Mouse (Mus musculus) heart, adult 11 months (tissue): ENCODE results near the gene Spem1.
A peak's percentile ranks its signal among the peaks of the same experiment; 100 is the strongest.

Source experiments
- DNase-seq: peaks from one replicate; pipeline ENCODE4 v3.0.0; 2022

Gene Spem1

DNA sequence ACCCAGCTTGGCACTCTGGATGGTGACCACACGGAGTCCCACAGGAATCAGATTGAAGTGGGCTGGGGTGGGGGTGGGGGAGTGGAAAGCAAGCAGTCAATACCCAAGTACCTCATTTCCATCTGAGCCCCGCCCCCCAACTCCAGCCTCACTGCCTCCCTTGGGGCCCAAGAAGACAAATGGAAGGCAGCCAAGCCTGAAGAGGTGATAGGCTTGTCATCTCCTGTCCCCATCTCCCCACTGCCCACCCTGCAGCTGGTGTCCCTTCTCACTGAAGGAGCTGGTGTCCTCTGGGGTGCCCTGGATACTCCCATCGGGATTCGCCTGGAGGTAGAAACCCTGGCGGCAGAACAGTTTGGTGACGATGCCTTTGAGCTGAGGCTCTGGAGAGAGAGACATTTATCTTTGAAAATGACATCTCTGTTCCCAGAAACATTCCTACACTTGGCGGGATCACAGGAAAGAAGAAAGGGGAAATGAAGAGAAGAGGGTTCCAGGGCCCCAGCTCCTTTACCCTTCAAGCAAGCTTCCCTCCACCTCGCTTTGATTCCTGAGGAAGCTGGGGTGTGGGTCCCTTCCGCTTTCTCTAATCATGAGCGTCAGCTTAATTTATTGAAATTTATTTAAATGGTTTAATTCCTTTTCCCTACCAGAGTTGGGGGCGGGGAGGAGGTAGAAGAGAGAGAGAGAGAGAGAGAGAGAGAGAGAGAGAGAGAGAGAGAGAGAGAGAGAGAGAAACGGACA lies 22.4 kb downstream of the Spem1 start:
- peak; percentile 94 for DNase-seq

DNA sequence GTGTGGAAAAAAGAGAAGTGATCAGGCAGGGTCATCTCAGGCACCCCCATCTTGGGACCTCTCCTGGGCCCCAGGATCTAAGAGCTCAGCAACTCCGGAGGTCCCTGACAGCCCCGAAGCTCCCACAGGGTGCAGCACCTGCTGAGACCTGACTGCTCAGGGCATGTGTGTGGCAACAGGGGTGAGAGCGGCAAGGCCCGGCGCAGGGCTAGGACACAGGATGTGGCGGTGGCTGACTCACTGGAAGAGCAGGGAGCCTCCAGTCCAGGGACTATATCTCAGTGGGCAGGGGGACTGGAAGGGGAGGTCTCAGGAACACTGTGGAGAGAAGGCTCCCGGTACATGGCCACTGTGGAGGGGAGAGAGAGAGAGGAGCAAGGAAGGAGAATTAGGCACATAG lies 24.1 kb downstream of the Spem1 start:
- DNase-seq: peak; percentile 90

DNA sequence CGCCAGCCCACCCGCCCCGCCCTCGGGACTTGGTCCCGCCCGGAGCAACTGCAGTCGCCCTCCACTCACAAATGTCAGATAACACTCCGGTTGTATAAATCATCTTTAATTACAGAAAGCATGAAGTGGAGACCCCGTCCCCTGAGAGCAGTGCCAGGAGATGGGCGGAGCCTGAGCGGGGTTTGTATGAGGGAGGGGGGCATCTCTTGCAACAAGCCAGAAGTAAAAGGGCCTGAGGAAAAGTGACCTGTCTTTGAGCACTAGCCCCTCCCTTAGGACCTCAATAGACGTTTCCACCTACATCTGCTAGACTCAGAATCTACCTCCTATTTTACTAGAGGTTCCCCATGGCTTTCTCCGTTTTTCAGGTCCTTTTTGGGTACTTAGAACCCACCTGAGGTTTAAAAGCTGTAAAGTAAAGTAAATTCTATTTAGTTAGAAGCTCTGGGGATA lies 26.0 kb downstream of the Spem1 start:
- DNase-seq: no peak

DNA sequence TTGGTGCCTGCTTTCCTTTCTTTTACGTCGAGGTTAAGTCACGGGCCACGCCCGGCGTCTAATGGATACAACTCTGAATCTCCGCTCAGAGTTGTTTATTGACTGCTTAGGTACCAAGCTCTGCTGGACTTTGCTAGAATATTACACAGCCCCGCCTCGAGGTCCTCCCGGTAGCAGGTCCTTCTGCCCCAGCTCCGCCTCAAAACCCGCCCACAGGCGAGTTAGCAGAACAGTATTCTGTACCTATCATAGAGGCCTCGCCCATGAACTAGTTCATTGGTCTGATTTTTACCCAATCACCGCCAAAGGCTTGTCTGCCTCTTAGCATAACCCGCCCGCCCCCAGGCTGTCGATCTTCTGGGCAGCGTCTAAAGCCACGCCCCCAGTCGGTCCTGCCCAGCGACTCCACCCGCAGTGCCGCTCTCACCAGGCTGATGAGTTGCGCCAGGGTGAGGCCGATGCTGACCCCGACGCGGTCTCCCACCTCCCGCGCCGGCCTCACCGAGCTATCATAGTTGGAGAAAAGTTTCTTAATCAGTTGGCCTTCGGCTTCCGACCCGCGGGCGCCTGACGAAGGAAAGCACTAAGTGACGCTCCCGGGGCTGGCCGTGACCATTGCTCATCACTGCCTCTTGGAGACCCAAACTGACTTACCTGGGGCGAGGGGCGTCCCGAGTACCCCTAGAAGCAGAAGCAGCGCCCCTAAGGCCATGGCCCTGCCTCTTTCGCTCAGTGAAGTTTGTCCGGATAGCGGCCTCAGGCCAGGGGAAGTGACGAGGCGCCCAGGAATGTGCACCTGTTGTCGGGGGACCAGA lies 26.6 kb downstream of the Spem1 start, which contains the start of gene Chrnb1:
Gene Chrnb1, minus strand, starts transcription at position 776 of the 815 bp plus-strand sequence.
- peak; percentile 100 for DNase-seq

DNA sequence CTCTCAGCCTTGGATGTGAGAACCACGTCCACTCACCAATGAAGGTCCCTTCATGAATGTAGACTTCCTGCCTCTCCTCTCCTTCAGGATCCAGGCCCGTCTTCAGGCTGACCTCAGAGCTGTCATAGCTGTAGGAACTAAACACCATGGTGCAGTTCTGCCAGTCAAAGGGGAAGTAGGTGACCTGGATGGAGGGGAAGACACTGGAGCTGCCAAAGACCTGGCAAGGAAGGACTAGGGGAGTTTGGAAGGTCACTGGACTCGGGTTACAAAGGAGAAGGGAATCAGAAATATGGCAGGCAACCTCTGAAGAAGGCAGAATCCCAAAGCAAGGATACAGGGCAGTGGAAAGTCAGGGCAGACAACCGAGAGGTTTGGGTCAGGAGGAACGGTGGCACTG lies 28.6 kb downstream of the Spem1 start:
- no peak for DNase-seq

DNA sequence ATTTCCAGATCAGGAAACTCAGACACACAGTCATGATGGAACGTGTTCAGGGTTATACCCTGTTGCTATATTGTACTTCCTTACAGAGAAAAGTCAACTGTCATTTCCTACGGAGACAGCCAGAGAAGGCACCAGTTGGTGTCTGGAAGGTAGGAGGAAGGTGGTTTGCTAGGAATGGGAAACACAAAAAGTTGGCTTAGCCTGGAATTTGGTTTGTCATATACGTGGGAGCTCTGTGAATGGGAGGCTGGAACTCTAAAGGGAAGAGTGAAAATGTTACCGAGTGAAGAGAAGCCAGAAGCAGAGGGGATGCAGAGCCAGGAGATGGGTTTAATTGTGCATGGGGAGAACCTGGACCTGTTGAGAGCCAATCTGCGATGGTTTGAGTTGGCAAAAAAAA lies 30.6 kb downstream of the Spem1 start:
- DNase-seq: no peak

DNA sequence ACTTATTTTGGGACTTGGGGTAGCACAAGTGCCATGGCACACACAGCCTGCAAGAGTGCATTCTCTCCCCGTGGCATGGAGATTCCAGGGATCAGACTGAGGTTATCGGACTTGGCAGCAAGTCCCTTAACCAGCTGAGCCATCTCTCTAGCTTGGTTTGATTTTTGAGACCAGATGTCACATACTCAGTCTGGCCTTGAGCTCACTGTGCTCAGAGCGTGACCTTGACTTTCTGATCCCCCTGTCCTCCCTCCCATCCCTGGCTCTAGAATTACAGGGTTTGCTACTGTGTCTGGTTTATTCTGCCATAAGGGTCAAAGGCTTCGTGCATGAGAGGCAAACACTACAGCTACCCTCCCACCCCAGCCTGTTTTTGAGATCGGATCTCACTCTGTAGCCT lies 32.5 kb downstream of the Spem1 start:
- no peak for DNase-seq

DNA sequence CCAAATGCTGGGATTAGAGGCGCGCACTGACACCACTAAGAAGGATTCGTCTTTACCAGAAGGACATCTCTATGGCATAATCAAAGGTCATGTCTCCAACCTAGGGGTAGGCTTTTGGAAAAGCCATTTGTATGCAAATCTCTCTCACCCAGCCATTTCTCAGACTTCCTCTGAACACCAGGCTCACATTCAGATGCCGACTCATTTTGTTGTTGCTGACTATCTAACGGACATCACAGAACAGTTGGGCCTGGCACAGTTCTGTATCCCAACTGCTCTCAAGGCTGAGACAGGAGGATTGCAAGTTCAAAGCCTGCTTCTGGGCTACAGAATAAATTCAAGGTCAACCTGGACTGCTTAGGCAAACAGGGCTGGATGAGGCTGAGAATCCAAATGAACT lies 34.7 kb downstream of the Spem1 start:
- no peak for DNase-seq

DNA sequence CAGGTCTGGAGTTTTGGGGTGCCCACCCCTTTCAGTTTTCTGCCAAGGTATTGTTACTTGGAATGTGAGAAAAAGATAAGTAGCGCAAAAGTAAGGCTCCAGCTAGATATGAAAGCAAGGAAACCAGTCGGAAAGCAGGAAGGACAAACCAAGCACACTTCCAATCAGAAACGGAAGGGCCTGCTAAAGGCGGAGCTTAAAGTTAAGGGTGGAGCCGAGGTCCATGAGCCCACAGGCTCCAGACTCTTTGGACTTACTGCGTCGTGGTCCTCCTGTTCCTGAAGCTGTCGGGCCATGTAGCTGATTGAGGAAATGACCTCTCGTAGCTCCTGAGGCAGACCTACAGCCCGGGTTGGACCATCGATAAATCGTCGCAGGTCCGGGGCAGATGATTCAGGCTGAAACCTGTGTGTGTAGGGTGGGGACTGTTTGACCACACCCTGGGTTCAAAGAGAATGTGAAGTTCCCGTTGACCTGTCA lies 37.1 kb downstream of the Spem1 start:
- peak; percentile 98 for DNase-seq

DNA sequence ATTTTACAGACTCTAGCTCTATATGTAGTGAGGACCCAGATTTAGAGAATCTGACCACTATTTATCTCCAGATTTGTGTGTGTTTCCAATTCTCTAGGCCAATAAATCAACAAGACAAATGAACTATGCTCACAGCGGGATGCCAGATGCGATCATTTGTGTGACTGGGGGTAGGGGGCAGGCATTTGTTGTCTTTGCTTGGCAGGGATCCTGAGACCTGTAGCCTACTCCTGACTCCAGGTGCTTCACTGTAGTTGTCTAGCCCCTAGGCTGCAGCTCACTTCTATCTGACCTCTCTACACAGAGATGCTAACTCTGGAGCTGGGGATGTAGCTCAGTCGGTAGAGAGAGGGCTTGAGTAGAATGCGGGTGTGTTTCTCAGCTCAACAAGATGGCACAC lies 40.2 kb downstream of the Spem1 start:
- DNase-seq: no peak

DNA sequence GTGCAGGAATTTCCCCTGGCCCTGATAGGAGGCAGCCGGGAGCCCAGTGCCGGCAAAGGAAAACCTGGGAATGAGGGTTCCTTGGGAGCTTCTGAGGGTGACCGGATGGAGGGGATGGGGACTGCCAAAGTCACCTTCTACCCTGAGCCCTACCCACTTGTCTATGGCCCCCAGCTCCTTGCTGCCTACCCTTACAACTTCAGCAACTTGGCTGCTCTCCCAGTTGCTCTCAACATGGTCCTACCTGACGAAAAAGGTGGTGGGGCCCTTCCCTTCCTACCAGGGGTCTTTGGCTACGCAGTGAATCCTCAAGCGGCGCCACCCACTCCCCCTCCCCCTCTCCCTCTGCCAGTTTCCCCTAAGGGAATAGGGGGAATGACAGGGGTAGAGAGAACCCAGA lies 43.0 kb downstream of the Spem1 start:
- peak; percentile 91 for DNase-seq

DNA sequence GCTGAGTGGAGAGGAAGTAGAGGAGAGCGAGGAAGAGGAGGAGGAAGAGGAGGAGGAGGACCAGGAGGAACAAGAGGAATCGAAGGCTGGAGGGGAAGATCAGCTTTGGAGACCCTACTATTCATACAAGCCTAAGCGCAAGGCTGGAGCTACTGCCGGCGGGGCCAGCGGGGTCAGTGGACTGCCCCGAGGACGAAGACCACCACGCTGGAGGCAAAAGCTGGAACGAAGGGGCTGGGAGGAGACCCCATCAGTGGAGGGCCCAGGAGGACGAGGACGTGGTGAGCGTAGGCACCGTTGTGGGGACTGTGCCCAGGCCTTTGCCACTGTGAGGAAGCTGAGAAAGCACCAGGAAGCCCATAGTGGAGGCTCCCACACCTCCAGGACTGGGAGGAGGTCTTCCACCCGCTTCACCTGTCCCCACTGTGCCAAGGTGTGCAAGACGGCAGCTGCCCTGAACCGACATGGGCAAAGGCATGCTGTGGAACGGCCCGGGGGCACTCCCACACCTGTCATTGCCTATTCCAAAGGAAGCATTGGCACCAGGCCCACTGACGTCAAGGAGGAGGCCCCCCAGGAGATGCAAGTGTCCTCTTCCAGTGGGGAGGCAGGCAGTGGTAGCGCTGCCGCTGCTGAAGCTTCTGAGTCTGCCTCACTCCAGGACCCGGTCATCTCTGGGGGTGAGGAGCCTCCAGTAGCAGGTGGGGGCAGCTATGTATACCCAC lies 43.6 kb downstream of the Spem1 start:
- peak; percentile 91 for DNase-seq

DNA sequence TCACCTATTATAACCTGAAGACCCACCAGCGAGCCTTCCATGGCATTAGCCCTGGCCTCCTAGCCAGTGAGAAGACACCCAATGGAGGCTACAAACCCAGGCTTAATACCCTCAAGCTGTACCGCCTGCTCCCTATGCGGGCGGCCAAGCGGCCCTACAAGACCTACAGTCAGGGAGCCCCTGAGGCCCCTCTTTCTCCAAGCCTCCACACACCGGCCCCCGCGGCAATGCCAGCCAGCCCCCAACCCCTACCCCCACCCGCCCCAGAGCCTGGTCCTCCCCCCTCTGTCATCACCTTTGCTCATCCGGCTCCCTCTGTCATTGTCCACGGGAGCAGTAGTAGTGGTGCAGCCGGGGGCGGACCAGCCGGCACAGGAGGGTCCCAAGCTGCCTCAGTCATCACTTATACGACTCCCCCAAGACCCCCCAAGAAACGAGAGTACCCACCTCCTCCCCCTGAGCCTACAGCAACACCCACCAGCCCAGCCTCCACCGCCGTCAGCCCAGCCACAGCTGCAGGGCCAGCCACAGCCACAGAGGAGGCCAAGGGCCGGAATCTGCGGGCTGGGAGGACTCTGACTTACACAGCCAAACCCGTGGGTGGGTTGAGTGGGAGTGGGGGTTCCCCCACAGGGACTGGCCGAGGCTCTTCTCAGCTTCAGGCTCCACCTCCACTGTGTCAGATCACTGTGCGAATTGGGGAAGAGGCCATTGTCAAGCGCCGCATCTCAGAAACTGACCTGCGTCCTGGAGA lies 44.3 kb downstream of the Spem1 start:
- peak; percentile 93 for DNase-seq

DNA sequence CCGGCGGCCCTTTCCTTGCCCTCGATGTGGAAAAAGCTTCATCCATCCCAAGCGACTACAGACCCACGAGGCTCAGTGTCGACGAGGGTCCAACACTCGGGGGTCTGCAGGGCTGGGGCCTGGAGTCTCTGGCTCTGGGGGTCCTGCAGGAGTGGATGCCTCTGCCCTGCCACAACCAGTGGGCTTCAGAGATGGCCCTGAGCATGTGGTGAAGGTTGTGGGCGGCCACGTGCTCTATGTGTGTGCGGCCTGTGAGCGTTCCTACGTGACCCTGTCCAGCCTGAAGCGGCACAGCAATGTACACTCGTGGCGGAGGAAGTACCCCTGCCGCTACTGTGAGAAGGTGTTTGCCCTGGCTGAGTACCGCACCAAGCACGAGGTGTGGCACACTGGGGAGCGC lies 45.5 kb downstream of the Spem1 start:
- DNase-seq: peak; percentile 91

DNA sequence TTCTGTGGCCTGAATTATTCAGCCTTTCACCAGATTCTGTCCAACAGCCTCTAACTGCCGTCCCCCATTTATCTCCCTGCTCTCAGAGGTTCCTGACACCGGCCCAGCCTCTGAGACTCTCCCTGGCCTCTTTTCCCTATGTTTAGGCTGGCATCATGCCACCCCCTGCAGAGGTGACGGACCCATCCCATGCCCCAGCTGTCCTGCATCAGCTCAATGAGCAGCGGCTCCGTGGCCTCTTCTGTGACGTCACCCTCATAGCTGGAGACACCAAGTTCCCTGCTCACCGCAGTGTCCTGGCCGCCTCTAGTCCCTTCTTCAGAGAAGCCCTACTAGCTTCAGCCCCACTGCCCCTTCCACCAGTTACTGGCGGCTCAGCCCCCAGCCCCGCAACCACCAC lies 46.3 kb downstream of the Spem1 start:
- peak; percentile 93 for DNase-seq

DNA sequence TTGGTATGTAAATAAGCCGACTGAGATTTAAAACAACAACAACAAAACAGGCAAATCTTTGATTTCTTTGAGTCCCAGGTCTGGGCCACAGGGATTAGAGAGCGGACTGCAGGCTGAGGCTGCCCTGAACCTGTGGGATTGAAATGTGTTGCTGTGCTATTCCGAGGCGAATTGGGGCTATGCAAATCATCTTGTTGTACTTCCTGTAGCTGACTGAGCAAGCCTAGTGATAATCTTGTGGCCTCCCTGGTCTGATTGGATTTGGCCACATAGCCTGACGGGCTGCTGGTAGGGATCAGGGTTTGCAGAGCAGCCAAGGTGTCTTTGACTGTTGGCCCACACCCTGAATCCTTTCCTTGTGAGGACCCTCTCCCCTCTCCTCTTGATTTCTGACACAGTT lies 47.0 kb downstream of the Spem1 start:
- DNase-seq: no peak
